Mouse (Mus musculus) lung, adult 2 months (tissue): Measurements from ENCODE around the gene Rin2. TPM values are rescaled to one million over a fixed set of nuclear protein-coding genes. Genes with fewer than 3 reads are reported as not detected.

ENCODE experiments used
- DNase-seq: peaks from one replicate; pipeline ENCODE4 v3.0.0; 2022
- H3K4me1 ChIP-seq: fragments of 200-500 bp; 2 replicates; pipeline ENCODE4 v1.6.1; 2011; ENCODE audit warnings: low read length; ENCODE audit not compliant: control insufficient read depth, insufficient read depth
- H3K4me3 ChIP-seq: fragments of 200-500 bp; replicated peaks from 2 replicates; pipeline ENCODE3; 2011; ENCODE audit warnings: low read depth, mild to moderate bottlenecking, control low read depth, low read length; ENCODE audit errors: extremely low read depth
- CTCF ChIP-seq: fragments of 200-500 bp; IDR thresholded peaks from 2 replicates; pipeline ENCODE4 v1.5.1; 2011; ENCODE audit warnings: mild to moderate bottlenecking, low read length, control low read depth; ENCODE audit not compliant: insufficient read depth
- POLR2A ChIP-seq: fragments of 200-500 bp; IDR thresholded peaks from 2 replicates; pipeline ENCODE4 v1.6.1; 2011; ENCODE audit warnings: low read depth, mild to moderate bottlenecking, control low read depth, low read length, borderline replicate concordance; ENCODE audit errors: extremely low read depth
- WGBS: fragments of 180-500 bp; shearing (Covaris S2); methylation state at CpG from one replicate; pipeline ENCODE4 v1.1.7; 2018; 5-methylcytosine and 5-hydroxymethylcytosine counted together
- polyA plus RNA-seq: library from polyadenylated mRNA; depleted of rRNA; stranded (reverse); fragments of >200 nt; gene quantifications from 2 replicates; pipeline ENCODE4 v1.2.3, GENCODE M21; 2012

Gene Rin2
- polyA plus RNA-seq, 1 experiment, result 44.3 TPM

- no peak for DNase-seq
- H3K4me1 ChIP-seq, result peaks cover 3% of the 10 kb centered on the region
- WGBS, result 47% methylated on average over 8 of the region's 8 CpGs
- no peak overlapping the region for H3K4me3 ChIP-seq
- TF ChIP-seq CTCF, result no peak
- TF ChIP-seq POLR2A, result no peak
Measured at GRCm38 (mm10) chr2:145700237-145700985, 25.4 kb downstream of the Rin2 start.

GRCm38 (mm10) chr2:145701605-145702335 lies 26.8 kb downstream of the Rin2 start:
- Histone ChIP-seq H3K4me1 (peaks cover 3% of the 10 kb centered on the region), H3K4me3 (no peak overlapping the region)
- TF ChIP-seq POLR2A, result no peak
- TF ChIP-seq CTCF, result no peak
- WGBS, result 79% methylated on average over 12 of the region's 12 CpGs
- DNase-seq, result no peak

GRCm38 (mm10) chr2:145704738-145705137 lies 29.7 kb downstream of the Rin2 start:
- no peak overlapping the region for H3K4me3 ChIP-seq
- DNase-seq, result no peak
- H3K4me1 ChIP-seq, result peaks cover 3% of the 10 kb centered on the region
- no peak for TF ChIP-seq CTCF
- no peak for TF ChIP-seq POLR2A
- 60% methylated on average over 7 of the region's 7 CpGs for WGBS

GRCm38 (mm10) chr2:145709727-145710389 lies 34.8 kb downstream of the Rin2 start:
- no peak for TF ChIP-seq CTCF
- TF ChIP-seq POLR2A, result no peak
- Histone ChIP-seq H3K4me3 (no peak overlapping the region), H3K4me1 (no peaks in the 10 kb centered on the region)
- no peak for DNase-seq
- WGBS, result 73% methylated on average over 11 of the region's 11 CpGs

- 73% methylated on average over 3 of the region's 3 CpGs for WGBS
Measured at GRCm38 (mm10) chr2:145711512-145711911, 36.5 kb downstream of the Rin2 start.

GRCm38 (mm10) chr2:145712026-145712425 lies 37.0 kb downstream of the Rin2 start:
- DNase-seq, result no peak
- H3K4me3 ChIP-seq, result no peak overlapping the region
- H3K4me1 ChIP-seq, result no peaks in the 10 kb centered on the region
- WGBS, result 50% methylated on average over 3 of the region's 3 CpGs
- TF ChIP-seq CTCF (no peak), POLR2A (no peak)

More at GRCm38 (mm10) chr2:145711512-145711911, 36.5 kb downstream of the Rin2 start:
- TF ChIP-seq CTCF, result no peak
- no peak for TF ChIP-seq POLR2A
- Histone ChIP-seq H3K4me3 (no peak overlapping the region), H3K4me1 (no peaks in the 10 kb centered on the region)
- no peak for DNase-seq

GRCm38 (mm10) chr2:145717539-145717938 lies 42.5 kb downstream of the Rin2 start:
- DNase-seq, result no peak
- no peak overlapping the region for H3K4me3 ChIP-seq
- 86% methylated on average over 1 of the region's 1 CpGs for WGBS
- TF ChIP-seq CTCF, result no peak
- TF ChIP-seq POLR2A, result no peak
- H3K4me1 ChIP-seq, result no peaks in the 10 kb centered on the region

GRCm38 (mm10) chr2:145718624-145719183 lies 43.7 kb downstream of the Rin2 start:
- no peaks in the 10 kb centered on the region for H3K4me1 ChIP-seq
- DNase-seq, result no peak
- no peak overlapping the region for H3K4me3 ChIP-seq
- TF ChIP-seq POLR2A (no peak), CTCF (no peak)
- 79% methylated on average over 5 of the region's 5 CpGs for WGBS

- 47% methylated on average over 3 of the region's 3 CpGs for WGBS
- no peaks in the 10 kb centered on the region; the same call in 1 of the 2 replicates for H3K4me1 ChIP-seq
- no peak for TF ChIP-seq POLR2A
- TF ChIP-seq CTCF, result no peak
- no peak overlapping the region for H3K4me3 ChIP-seq
- DNase-seq, result no peak
Measured at GRCm38 (mm10) chr2:145720157-145720556, 45.1 kb downstream of the Rin2 start.
